In genomic region chr5:66910610-66911009, GRCm38 (mm10) we compare ENCODE assay signal across 24 mouse cellular contexts.
A peak's percentile ranks its signal among the peaks of the same experiment; 100 is the strongest.
DNase-seq lines count a peak whose midpoint lies in the region; ATAC-seq and TF ChIP-seq lines count a peak whose summit lies in the region.
"Had no signal": no experiment of that assay in that cellular context is flagged by ENCODE, and none has a peak within 500 bp of the region (broad histone marks: within the 10 kb centered on the region; RNA-seq: fewer than 3 reads in every experiment).

No protein-coding gene starts in this region.

- H3K4me2 ChIP-seq in forebrain, postnatal 0 days (ENCODE audit: low read depth), result no peak overlapping the region
- H3K4me2 ChIP-seq in forebrain, embryonic 15.5 days (replicated peaks), result no peak overlapping the region
- no peak overlapping the region for H3K4me2 ChIP-seq in lung, embryonic 14.5 days
- H3K4me2 ChIP-seq in lung, embryonic 16.5 days (ENCODE audit: low read depth, low read length), result no peak overlapping the region
- H3K4me2 ChIP-seq: embryonic facial prominence, embryonic 12.5 days; forebrain, embryonic 13.5 days had no signal

- TF ChIP-seq POLR2A in lung, adult 2 months (IDR thresholded peaks at IDR 0.05; ENCODE audit: borderline replicate concordance, extremely low read depth, low read depth, low read length), result no peak

- WGBS in forebrain, postnatal 0 days, result 74% methylated on average over 9 of the region's 9 CpGs
- 80% methylated on average over 9 of the region's 9 CpGs for WGBS in forebrain, embryonic 15.5 days
- 88% methylated on average over 9 of the region's 9 CpGs for WGBS in lung, embryonic 14.5 days
- 76% methylated on average over 9 of the region's 9 CpGs for WGBS in lung, embryonic 16.5 days
- 86% methylated on average over 9 of the region's 9 CpGs for WGBS in lung, adult 2 months

- H3K4me3 ChIP-seq in forebrain, postnatal 0 days (ENCODE audit: low read depth, low read length), result no peak overlapping the region
- H3K4me3 ChIP-seq in forebrain, embryonic 15.5 days, result no peak overlapping the region
- H3K4me3 ChIP-seq in lung, embryonic 14.5 days (ENCODE audit: low read depth, low read length), result no peak overlapping the region
- H3K4me3 ChIP-seq in lung, embryonic 16.5 days (ENCODE audit: low read length), result no peak overlapping the region
- H3K4me3 ChIP-seq in lung, adult 2 months (replicated peaks; ENCODE audit: extremely low read depth, low read depth, low read length), result no peak overlapping the region
- H3K4me3 ChIP-seq: embryonic facial prominence, embryonic 10.5 days; embryonic facial prominence, embryonic 12.5 days; forebrain, embryonic 13.5 days had no signal

- no peak for TF ChIP-seq CTCF in forebrain, postnatal 0 days (IDR thresholded peaks at IDR 0.05; ENCODE audit: low read depth)
- no peak for TF ChIP-seq CTCF in lung, embryonic 14.5 days (IDR thresholded peaks at IDR 0.05; ENCODE audit: low read depth)
- no peak for TF ChIP-seq CTCF in lung, adult 2 months (IDR thresholded peaks at IDR 0.05; ENCODE audit: insufficient read depth, low read length)

- H3K27me3 ChIP-seq in forebrain, postnatal 0 days (ENCODE audit: insufficient read depth, low read length), result no peaks in the 10 kb centered on the region
- H3K27me3 ChIP-seq in forebrain, embryonic 15.5 days, result no peaks in the 10 kb centered on the region
- no peaks in the 10 kb centered on the region for H3K27me3 ChIP-seq in lung, embryonic 14.5 days (ENCODE audit: insufficient read depth, low read length)
- no peaks in the 10 kb centered on the region for H3K27me3 ChIP-seq in lung, embryonic 16.5 days (ENCODE audit: control insufficient read depth, insufficient read depth, low read depth, low read length)
- H3K27me3 ChIP-seq: CH12.LX; embryonic facial prominence, embryonic 12.5 days; forebrain, embryonic 13.5 days; Patski had no signal

- no peak overlapping the region for H3K9ac ChIP-seq in forebrain, postnatal 0 days
- H3K9ac ChIP-seq in forebrain, embryonic 15.5 days (replicated peaks), result no peak overlapping the region
- H3K9ac ChIP-seq in lung, embryonic 14.5 days, result no peak overlapping the region
- no peak overlapping the region for H3K9ac ChIP-seq in lung, embryonic 16.5 days (ENCODE audit: low read length)
- H3K9ac ChIP-seq: embryonic facial prominence, embryonic 12.5 days; forebrain, embryonic 13.5 days had no signal

- no peaks in the 10 kb centered on the region for H3K4me1 ChIP-seq in forebrain, postnatal 0 days (ENCODE audit: insufficient read depth)
- peaks cover 6% of the 10 kb centered on the region; the same call in 1 of the 2 replicates for H3K4me1 ChIP-seq in forebrain, embryonic 15.5 days
- H3K4me1 ChIP-seq in lung, embryonic 14.5 days (ENCODE audit: insufficient read depth), result 0 out of 2 replicates have a peak, but pooled peaks cover 3% of the 10 kb centered on the region
- peaks cover 13% of the 10 kb centered on the region for H3K4me1 ChIP-seq in lung, embryonic 16.5 days (replicated peaks; ENCODE audit: control insufficient read depth, insufficient read depth, low read length)
- peaks cover 5% of the 10 kb centered on the region for H3K4me1 ChIP-seq in lung, adult 2 months (ENCODE audit: control insufficient read depth, insufficient read depth, low read length)

- no peak overlapping the region for H3K27ac ChIP-seq in forebrain, postnatal 0 days (ENCODE audit: low read depth, low read length)
- H3K27ac ChIP-seq in forebrain, embryonic 15.5 days (replicated peaks), result no peak overlapping the region; the same call in 1 of the 2 replicates
- peak overlapping the region; percentile 74; the same call in 1 of the 2 replicates for H3K27ac ChIP-seq in lung, embryonic 14.5 days (ENCODE audit: low read depth)
- H3K27ac ChIP-seq in lung, embryonic 16.5 days (ENCODE audit: low read length), result peak overlapping the region; percentile 92
- H3K27ac ChIP-seq: embryonic facial prominence, embryonic 10.5 days; embryonic facial prominence, embryonic 12.5 days; forebrain, embryonic 13.5 days had no signal

- H3K36me3 ChIP-seq in forebrain, postnatal 0 days (ENCODE audit: insufficient read depth), result no peaks in the 10 kb centered on the region
- no peaks in the 10 kb centered on the region for H3K36me3 ChIP-seq in forebrain, embryonic 15.5 days
- H3K36me3 ChIP-seq in lung, embryonic 14.5 days (ENCODE audit: insufficient read depth), result no peaks in the 10 kb centered on the region
- no peaks in the 10 kb centered on the region for H3K36me3 ChIP-seq in lung, embryonic 16.5 days (ENCODE audit: control insufficient read depth, insufficient read depth, low read length)
- H3K36me3 ChIP-seq: embryonic facial prominence, embryonic 10.5 days; embryonic facial prominence, embryonic 12.5 days; G1E had no signal

- ATAC-seq in forebrain, postnatal 0 days, result peak; percentile 57; the same call in 1 of the 2 replicates
- no peak for ATAC-seq in forebrain, embryonic 15.5 days (replicated peaks)
- ATAC-seq in lung, embryonic 14.5 days (ENCODE audit: insufficient read depth), result no peak
- peak; percentile 13; the same call in 1 of the 2 replicates for ATAC-seq in lung, embryonic 16.5 days (ENCODE audit: low read depth)
- ATAC-seq: activated CD4-positive, CD25-positive, alpha-beta regulatory T cell, adult 4 months; CD4-positive, CD25-positive, alpha-beta regulatory T cell, adult 4 months; forebrain, embryonic 13.5 days; forebrain, embryonic 16.5 days; Patski had no signal

- H3K9me3 ChIP-seq in forebrain, postnatal 0 days (ENCODE audit: low read length), result no peaks in the 10 kb centered on the region
- no peaks in the 10 kb centered on the region for H3K9me3 ChIP-seq in forebrain, embryonic 15.5 days
- H3K9me3 ChIP-seq in lung, embryonic 14.5 days (ENCODE audit: low read depth, low read length), result no peaks in the 10 kb centered on the region
- no peaks in the 10 kb centered on the region for H3K9me3 ChIP-seq in lung, embryonic 16.5 days (ENCODE audit: control insufficient read depth, low read length)
- H3K9me3 ChIP-seq: embryonic facial prominence, embryonic 10.5 days; embryonic facial prominence, embryonic 12.5 days; forebrain, embryonic 13.5 days had no signal

- no peak for DNase-seq in forebrain, postnatal 0 days
- peak; percentile 26 for DNase-seq in lung, embryonic 14.5 days
- no peak for DNase-seq in lung, postnatal 4 days
- no peak for DNase-seq in lung, adult 2 months
- peak; percentile 55 for DNase-seq in brain, adult 2 months (ENCODE audit: low read depth, low spot score)
- DNase-seq in gastrocnemius, adult 18-20 months (ENCODE audit: low spot score), result no peak
- DNase-seq: adrenal gland, adult 8-10 months; adrenal gland, postnatal 14 days; adrenal gland, postnatal 36 days; B cell, adult 2 months; cerebellum, adult 11-12 months; cerebellum, adult 9-10 months; cerebellum, postnatal 10 days had no signal

Comparison
In these comparisons a context has a peak if more than half of its experiments do, and no peak if none do; other contexts are left out.
1. ATAC-seq: peak in forebrain, postnatal 0 days (single experiment) and lung, embryonic 16.5 days (single experiment); none in forebrain, embryonic 15.5 days (single experiment) and lung, embryonic 14.5 days (single experiment).
2. DNase-seq: peak in lung, embryonic 14.5 days (single experiment) and brain, adult 2 months (single experiment); none in forebrain, postnatal 0 days (single experiment), lung, postnatal 4 days (0 of 2), lung, adult 2 months (single experiment) and gastrocnemius, adult 18-20 months (single experiment).
3. H3K27ac ChIP-seq: peak in lung, embryonic 14.5 days (single experiment) and lung, embryonic 16.5 days (single experiment); none in forebrain, postnatal 0 days (single experiment) and forebrain, embryonic 15.5 days (single experiment).